Mouse (Mus musculus): ENCODE measurements around the gene Thap11. TPM values are rescaled to one million over a fixed set of nuclear protein-coding genes. Genes with fewer than 3 reads are reported as not detected.
"Not testable (repeated sequence)": the region's sequence is repeated elsewhere in the genome, so short reads cannot be mapped to it uniquely, and the experiment has no call there.

The Thap11 gene
- polyA plus RNA-seq, 1 experiment from 2014 or later = 65.9 TPM

- Histone ChIP-seq H3K4me2 (peak overlapping the region; percentile 89), H3K9me3 (replicated peaks) (no peaks in the 10 kb centered on the region), H3K4me3 (peak overlapping the region; percentile 72), H3K4me1 (peaks cover 22% of the 10 kb centered on the region), H3K27me3 (no peaks in the 10 kb centered on the region), H3K36me3 (ENCODE audit: poor library complexity, severe bottlenecking) (peaks cover 34% of the 10 kb centered on the region), H3K9ac (peak overlapping the region; percentile 88), H3K27ac (0 out of 2 replicates have a peak overlapping the region, but pooled peaks have one; percentile 44)
- no peak for ATAC-seq
- 15% methylated on average over 4 of the region's 4 CpGs for WGBS
Measured at GRCm38 (mm10) chr8:105826379-105826778, 28.6 kb upstream of the Thap11 start.

GRCm38 (mm10) chr8:105826861-105827848 lies 27.8 kb upstream of the Thap11 start, which contains the start of the genes Ranbp10 and Tsnaxip1:
Gene Ranbp10, minus strand, starts transcription at chr8:105827350.
Gene Tsnaxip1, plus strand, starts transcription at chr8:105827731.
- H3K4me3 ChIP-seq = peak within 1 kb of the TSS; percentile 72
- peak; percentile 99 for ATAC-seq
- H3K27me3 ChIP-seq = no peaks in the 10 kb centered on the region
- H3K9ac ChIP-seq = peak within 1 kb of the TSS; percentile 88
- peak within 1 kb of the TSS; percentile 54 for H3K27ac ChIP-seq
- H3K36me3 ChIP-seq (ENCODE audit: poor library complexity, severe bottlenecking) = peaks cover 26% of the 10 kb centered on the region
- peaks cover 22% of the 10 kb centered on the region for H3K4me1 ChIP-seq
- under 1% methylated on average over 52 of the region's 52 CpGs for WGBS
- no peaks in the 10 kb centered on the region for H3K9me3 ChIP-seq (replicated peaks)
- peak within 1 kb of the TSS; percentile 89 for H3K4me2 ChIP-seq

GRCm38 (mm10) chr8:105833740-105834139 lies 21.2 kb upstream of the Thap11 start:
- 93% methylated on average over 2 of the region's 2 CpGs for WGBS
- not testable (repeated sequence) for ATAC-seq; H3K27ac ChIP-seq; H3K36me3 ChIP-seq (ENCODE audit: poor library complexity, severe bottlenecking); H3K9ac ChIP-seq; H3K9me3 ChIP-seq (replicated peaks); H3K27me3 ChIP-seq; H3K4me3 ChIP-seq; H3K4me2 ChIP-seq; H3K4me1 ChIP-seq

GRCm38 (mm10) chr8:105835318-105835717 lies 19.6 kb upstream of the Thap11 start:
- no peak overlapping the region for H3K27ac ChIP-seq
- ATAC-seq = no peak
- no peak overlapping the region for H3K9ac ChIP-seq
- H3K4me2 ChIP-seq = no peak overlapping the region
- no peaks in the 10 kb centered on the region for H3K9me3 ChIP-seq (replicated peaks)
- H3K36me3 ChIP-seq (ENCODE audit: poor library complexity, severe bottlenecking) = no peaks in the 10 kb centered on the region
- no peak overlapping the region for H3K4me3 ChIP-seq
- no peaks in the 10 kb centered on the region for H3K4me1 ChIP-seq
- WGBS = 32% methylated on average over 11 of the region's 11 CpGs
- H3K27me3 ChIP-seq = no peaks in the 10 kb centered on the region

GRCm38 (mm10) chr8:105836991-105837390 lies 17.9 kb upstream of the Thap11 start:
- Histone ChIP-seq H3K9ac (no peak overlapping the region), H3K4me3 (no peak overlapping the region), H3K27ac (no peak overlapping the region), H3K4me2 (no peak overlapping the region), H3K36me3 (ENCODE audit: poor library complexity, severe bottlenecking) (peaks cover 12% of the 10 kb centered on the region; the same call in 1 of the 2 replicates), H3K9me3 (replicated peaks) (no peaks in the 10 kb centered on the region), H3K4me1 (no peaks in the 10 kb centered on the region), H3K27me3 (no peaks in the 10 kb centered on the region)
- no peak for ATAC-seq
- WGBS = 91% methylated on average over 6 of the region's 6 CpGs

GRCm38 (mm10) chr8:105839209-105839608 lies 15.7 kb upstream of the Thap11 start:
- no peak for ATAC-seq
- no peaks in the 10 kb centered on the region for H3K27me3 ChIP-seq
- H3K4me2 ChIP-seq = no peak overlapping the region
- H3K9me3 ChIP-seq (replicated peaks) = no peaks in the 10 kb centered on the region
- H3K27ac ChIP-seq = no peak overlapping the region
- WGBS = 92% methylated on average over 5 of the region's 5 CpGs
- no peak overlapping the region for H3K9ac ChIP-seq
- H3K4me3 ChIP-seq = no peak overlapping the region
- peaks cover 29% of the 10 kb centered on the region for H3K36me3 ChIP-seq (ENCODE audit: poor library complexity, severe bottlenecking)
- no peaks in the 10 kb centered on the region for H3K4me1 ChIP-seq

GRCm38 (mm10) chr8:105846678-105847077 lies 8.3 kb upstream of the Thap11 start:
- Histone ChIP-seq H3K4me2 (no peak overlapping the region), H3K9me3 (replicated peaks) (no peaks in the 10 kb centered on the region), H3K4me3 (no peak overlapping the region), H3K4me1 (peaks cover 8% of the 10 kb centered on the region), H3K27ac (no peak overlapping the region), H3K27me3 (no peaks in the 10 kb centered on the region), H3K9ac (no peak overlapping the region; the same call in 1 of the 2 replicates), H3K36me3 (ENCODE audit: poor library complexity, severe bottlenecking) (peaks cover 75% of the 10 kb centered on the region)
- 95% methylated on average over 11 of the region's 11 CpGs for WGBS
- no peak for ATAC-seq

GRCm38 (mm10) chr8:105850014-105850413 lies 4.9 kb upstream of the Thap11 start:
- Histone ChIP-seq H3K27me3 (no peaks in the 10 kb centered on the region), H3K9ac (peak overlapping the region; percentile 1; the same call in 1 of the 2 replicates), H3K4me1 (peaks cover 11% of the 10 kb centered on the region), H3K9me3 (replicated peaks) (no peaks in the 10 kb centered on the region), H3K4me3 (no peak overlapping the region), H3K27ac (no peak overlapping the region), H3K4me2 (no peak overlapping the region), H3K36me3 (ENCODE audit: poor library complexity, severe bottlenecking) (peaks cover 46% of the 10 kb centered on the region)
- WGBS = 88% methylated on average over 4 of the region's 4 CpGs
- ATAC-seq = no peak

- no peak for ATAC-seq
- Histone ChIP-seq H3K4me2 (peak overlapping the region; percentile 51), H3K9me3 (replicated peaks) (no peaks in the 10 kb centered on the region), H3K27ac (no peak overlapping the region), H3K27me3 (no peaks in the 10 kb centered on the region), H3K4me3 (peak overlapping the region; percentile 21), H3K9ac (peak overlapping the region; percentile 1; the same call in 1 of the 2 replicates), H3K4me1 (peaks cover 14% of the 10 kb centered on the region), H3K36me3 (ENCODE audit: poor library complexity, severe bottlenecking) (peaks cover 40% of the 10 kb centered on the region)
- WGBS = 76% methylated on average over 7 of the region's 7 CpGs
Measured at GRCm38 (mm10) chr8:105850611-105851010, 4.3 kb upstream of the Thap11 start.

GRCm38 (mm10) chr8:105851651-105852143 lies 3.2 kb upstream of the Thap11 start:
- H3K27me3 ChIP-seq = no peaks in the 10 kb centered on the region
- H3K27ac ChIP-seq = peak overlapping the region; percentile 67
- peak; percentile 86 for ATAC-seq
- H3K36me3 ChIP-seq (ENCODE audit: poor library complexity, severe bottlenecking) = peaks cover 29% of the 10 kb centered on the region
- WGBS = under 1% methylated on average over 34 of the region's 34 CpGs
- no peaks in the 10 kb centered on the region for H3K9me3 ChIP-seq (replicated peaks)
- peak overlapping the region; percentile 83 for H3K9ac ChIP-seq
- peak overlapping the region; percentile 85 for H3K4me2 ChIP-seq
- H3K4me3 ChIP-seq = peak overlapping the region; percentile 63
- peaks cover 25% of the 10 kb centered on the region for H3K4me1 ChIP-seq

- Histone ChIP-seq H3K9ac (no peak overlapping the region), H3K27me3 (no peaks in the 10 kb centered on the region), H3K4me3 (no peak overlapping the region), H3K4me1 (peaks cover 30% of the 10 kb centered on the region), H3K9me3 (replicated peaks) (no peaks in the 10 kb centered on the region), H3K27ac (no peak overlapping the region), H3K4me2 (peak overlapping the region; percentile 85; the same call in 1 of the 2 replicates), H3K36me3 (ENCODE audit: poor library complexity, severe bottlenecking) (peaks cover 24% of the 10 kb centered on the region)
- WGBS = 81% methylated on average over 12 of the region's 12 CpGs
- ATAC-seq = no peak
Measured at GRCm38 (mm10) chr8:105852146-105852729, 2.7 kb upstream of the Thap11 start.

GRCm38 (mm10) chr8:105853178-105853577 lies 1.8 kb upstream of the Thap11 start, which contains the start of gene Cenpt:
Gene Cenpt, minus strand, starts transcription at chr8:105853278.
- Histone ChIP-seq H3K4me1 (peaks cover 40% of the 10 kb centered on the region), H3K4me2 (no peak within 1 kb of the TSS), H3K27me3 (no peaks in the 10 kb centered on the region), H3K9ac (no peak within 1 kb of the TSS), H3K36me3 (ENCODE audit: poor library complexity, severe bottlenecking) (peaks cover 14% of the 10 kb centered on the region), H3K4me3 (no peak within 1 kb of the TSS), H3K9me3 (replicated peaks) (no peaks in the 10 kb centered on the region), H3K27ac (no peak within 1 kb of the TSS)
- ATAC-seq = no peak
- 96% methylated on average over 3 of the region's 3 CpGs for WGBS

Data from forebrain, embryonic 13.5 days (tissue).